Mouse (Mus musculus): ENCODE measurements around the gene Trank1. TPM values are rescaled to one million over a fixed set of nuclear protein-coding genes. Genes with fewer than 3 reads are reported as not detected.
A peak's percentile ranks its signal among the peaks of the same experiment; 100 is the strongest.

Trank1 gene
- total RNA-seq, 2 experiments from 2014 or later = not detected

GRCm38 (mm10) chr9:111405080-111405428, 93.5 kb downstream of the Trank1 start:
- no peak for ATAC-seq (replicated peaks; ENCODE audit: low FRiP score, low TSS enrichment, poor library complexity, severe bottlenecking)

- no peak for ATAC-seq (replicated peaks; ENCODE audit: low FRiP score, low TSS enrichment, poor library complexity, severe bottlenecking)
Observed at GRCm38 (mm10) chr9:111408012-111408411, 96.5 kb downstream of the Trank1 start.

GRCm38 (mm10) chr9:111408427-111408826, 96.9 kb downstream of the Trank1 start:
- ATAC-seq (replicated peaks; ENCODE audit: low FRiP score, low TSS enrichment, poor library complexity, severe bottlenecking) = no peak

DNA sequence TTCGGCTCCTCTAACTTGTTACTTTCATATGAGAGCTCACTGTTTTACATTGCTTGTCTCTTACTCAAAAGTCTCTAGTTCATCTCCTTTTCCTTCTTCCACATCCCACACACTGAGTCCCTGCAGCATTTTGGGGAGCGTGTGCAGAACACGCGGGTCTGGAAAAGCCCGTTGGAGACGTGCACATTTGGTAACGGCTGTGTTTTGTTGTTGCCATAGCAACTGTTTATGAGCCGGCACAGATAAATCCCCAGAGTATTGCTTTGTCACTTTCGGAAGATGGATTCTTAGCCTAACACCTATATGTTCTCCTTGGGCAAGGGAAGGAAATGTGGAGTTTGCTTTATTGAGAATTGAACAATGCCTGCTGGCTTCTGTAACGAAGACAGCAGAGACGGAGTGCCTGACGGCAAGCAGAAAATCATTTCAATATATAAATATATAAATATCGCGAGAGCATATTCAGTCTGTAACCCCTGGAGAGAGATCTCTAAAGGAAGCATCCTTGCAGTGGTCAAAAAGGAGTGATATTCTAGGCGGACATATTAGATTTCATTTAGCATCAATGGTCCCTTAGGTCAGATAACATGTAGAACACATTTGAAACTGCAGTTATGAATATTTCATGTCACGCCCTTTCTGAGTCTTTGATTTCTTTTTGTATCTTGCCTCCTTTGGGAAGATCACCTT, 101.1 kb downstream of the Trank1 start:
- ATAC-seq (replicated peaks; ENCODE audit: low FRiP score, low TSS enrichment, poor library complexity, severe bottlenecking) = no peak

GRCm38 (mm10) chr9:111421862-111422261, 110.3 kb downstream of the Trank1 start:
- no peak for ATAC-seq (replicated peaks; ENCODE audit: low FRiP score, low TSS enrichment, poor library complexity, severe bottlenecking)

DNA sequence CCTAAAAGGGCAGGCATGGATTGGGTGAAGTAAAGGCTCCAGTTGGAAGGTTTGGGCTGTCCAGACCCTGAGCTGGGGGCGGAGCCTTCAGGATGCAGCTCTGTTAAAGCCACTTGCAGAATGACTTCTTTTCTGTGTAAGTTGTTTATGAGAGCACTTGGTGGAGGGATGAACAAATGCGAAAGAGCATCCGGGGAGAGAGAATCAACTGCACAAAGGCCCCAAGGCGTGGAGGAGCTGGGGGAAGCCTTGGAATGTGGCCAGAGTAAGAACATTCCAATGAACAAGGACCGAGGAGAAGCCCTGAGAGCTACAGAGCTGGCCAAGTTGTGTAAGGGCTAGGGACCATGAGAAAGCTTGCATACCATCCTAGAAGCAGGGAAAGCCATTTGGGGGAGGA, 111.0 kb downstream of the Trank1 start:
- no peak for ATAC-seq (replicated peaks; ENCODE audit: low FRiP score, low TSS enrichment, poor library complexity, severe bottlenecking)

GRCm38 (mm10) chr9:111425113-111425512, 113.6 kb downstream of the Trank1 start:
- ATAC-seq (replicated peaks; ENCODE audit: low FRiP score, low TSS enrichment, poor library complexity, severe bottlenecking) = no peak

DNA sequence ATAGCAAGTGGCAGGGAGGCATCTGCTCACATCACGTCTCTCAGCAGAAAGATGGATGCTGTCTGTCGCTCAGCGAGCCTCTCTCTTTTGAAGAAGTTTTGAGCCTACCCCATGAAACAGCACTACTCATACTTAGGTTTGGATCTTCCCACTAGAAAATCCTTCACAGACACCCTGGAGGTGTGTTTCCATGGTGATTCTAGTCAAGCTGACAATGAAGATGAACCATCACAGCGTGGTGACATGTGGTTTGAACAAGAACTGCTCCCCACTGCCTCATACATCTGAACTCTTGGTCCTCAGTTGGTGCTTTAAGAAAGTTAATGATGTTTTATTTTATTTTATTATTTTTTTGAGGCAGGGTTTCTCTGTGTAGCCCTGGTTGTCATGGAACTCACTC, 114.4 kb downstream of the Trank1 start:
- ATAC-seq (replicated peaks; ENCODE audit: low FRiP score, low TSS enrichment, poor library complexity, severe bottlenecking) = no peak

- no peak for ATAC-seq (replicated peaks; ENCODE audit: low FRiP score, low TSS enrichment, poor library complexity, severe bottlenecking)
Observed at GRCm38 (mm10) chr9:111427891-111428555, 116.5 kb downstream of the Trank1 start.

- no peak for ATAC-seq (replicated peaks; ENCODE audit: low FRiP score, low TSS enrichment, poor library complexity, severe bottlenecking)
Observed at GRCm38 (mm10) chr9:111428698-111429362, 117.3 kb downstream of the Trank1 start.

- no peak for ATAC-seq (replicated peaks; ENCODE audit: low FRiP score, low TSS enrichment, poor library complexity, severe bottlenecking)
Observed at GRCm38 (mm10) chr9:111429363-111429750, 117.8 kb downstream of the Trank1 start.

GRCm38 (mm10) chr9:111435429-111435828, 123.9 kb downstream of the Trank1 start:
- no peak for ATAC-seq (replicated peaks; ENCODE audit: low FRiP score, low TSS enrichment, poor library complexity, severe bottlenecking)

- ATAC-seq (replicated peaks; ENCODE audit: low FRiP score, low TSS enrichment, poor library complexity, severe bottlenecking) = peak; percentile 80
Observed at GRCm38 (mm10) chr9:111438904-111439835, 127.6 kb downstream of the Trank1 start, which contains the start of gene Dclk3. Gene Dclk3 (plus strand): TSS chr9:111439081.

DNA sequence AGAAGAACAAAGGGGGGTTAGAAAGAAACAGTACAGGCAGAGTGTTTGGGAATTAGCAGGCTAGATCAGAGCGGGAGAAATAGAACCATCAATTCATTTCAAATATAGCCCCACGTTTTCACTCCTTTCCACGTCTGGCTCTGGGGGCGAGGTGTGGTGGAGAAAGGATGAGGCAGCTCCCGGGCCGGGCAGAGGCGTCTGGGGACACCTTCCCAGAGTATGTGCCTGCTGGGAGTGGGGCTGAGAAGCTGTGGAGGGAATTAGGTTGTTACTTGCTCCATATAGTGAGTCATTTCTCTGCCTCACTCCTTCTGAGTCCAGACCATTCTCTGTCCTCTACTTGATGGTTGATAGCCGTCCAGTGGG, 128.3 kb downstream of the Trank1 start:
- no peak for ATAC-seq (replicated peaks; ENCODE audit: low FRiP score, low TSS enrichment, poor library complexity, severe bottlenecking)

GRCm38 (mm10) chr9:111440446-111440845, 128.9 kb downstream of the Trank1 start:
- ATAC-seq (replicated peaks; ENCODE audit: low FRiP score, low TSS enrichment, poor library complexity, severe bottlenecking) = no peak

- no peak for ATAC-seq (replicated peaks; ENCODE audit: low FRiP score, low TSS enrichment, poor library complexity, severe bottlenecking)
Observed at GRCm38 (mm10) chr9:111441151-111441550, 129.6 kb downstream of the Trank1 start.

Measured in megakaryocyte-erythroid progenitor cell, adult 5-6 weeks (primary cell).